Mouse (Mus musculus) lung, postnatal 0 days (tissue): ENCODE measurements at regions not wholly inside any gene's neighbourhood (a gene's known extent, or its start where the extent isn't known, plus 50 kb on each side); places are given as distances from the start of the nearest gene placed in this dataset.

Source experiments
- CTCF ChIP-seq: IDR thresholded peaks from 2 replicates; pipeline ENCODE4 v1.5.1; 2016; ENCODE audit warnings: antibody characterized with exemption, mild to moderate bottlenecking
- EP300 ChIP-seq: IDR thresholded peaks from 2 replicates; pipeline ENCODE4 v1.6.1; 2016; ENCODE audit warnings: antibody characterized with exemption, mild to moderate bottlenecking, control low read depth

DNA sequence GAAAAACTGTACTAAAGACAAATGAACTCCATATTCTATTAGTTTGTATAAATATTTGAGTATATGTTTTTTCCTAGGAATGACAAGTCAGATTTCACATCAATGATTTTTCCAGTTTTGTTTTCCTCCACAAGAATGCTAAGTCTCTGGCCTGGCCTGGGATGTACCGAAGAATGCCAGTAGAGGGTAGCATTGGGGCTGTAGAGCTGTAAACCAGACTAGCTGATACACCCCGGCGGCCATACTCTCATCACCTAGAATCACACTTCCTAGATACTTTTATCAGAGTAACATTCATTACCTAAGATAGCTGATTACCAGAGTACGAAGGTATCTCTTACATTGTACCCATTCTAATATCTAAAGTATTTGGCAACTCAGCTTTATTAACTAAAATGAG is 372.4 kb downstream of the Arl4a start:
- TF ChIP-seq CTCF (peak; percentile 83), EP300 (no peak)
